ENCODE assay signal across 23 mouse cellular contexts in genomic region chr10:52871110-52871509, GRCm38 (mm10).
DNase-seq lines count a peak whose midpoint lies in the region; ATAC-seq and TF ChIP-seq lines count a peak whose summit lies in the region.
"Had no signal": no experiment of that assay in that cellular context is flagged by ENCODE, and none has a peak within 500 bp of the region (broad histone marks: within the 10 kb centered on the region; RNA-seq: fewer than 3 reads in every experiment).

No protein-coding gene starts in this region.

- peak; percentile 61; the same call in 1 of the 2 replicates for ATAC-seq in intestine, embryonic 15.5 days
- ATAC-seq in intestine, embryonic 16.5 days, result no peak
- ATAC-seq in liver, postnatal 0 days, result peak; percentile 64
- ATAC-seq in liver, embryonic 12.5 days, result no peak
- ATAC-seq: activated CD4-positive, CD25-positive, alpha-beta regulatory T cell, adult 4 months; CD4-positive, CD25-positive, alpha-beta regulatory T cell, adult 4 months; forebrain, embryonic 13.5 days; forebrain, embryonic 15.5 days; Patski had no signal

- H3K4me1 ChIP-seq in intestine, embryonic 15.5 days (replicated peaks), result no peaks in the 10 kb centered on the region
- H3K4me1 ChIP-seq in intestine, embryonic 16.5 days (ENCODE audit: control insufficient read depth, insufficient read depth, low read length), result no peaks in the 10 kb centered on the region
- no peaks in the 10 kb centered on the region; the same call in 1 of the 2 replicates for H3K4me1 ChIP-seq in liver, postnatal 0 days (ENCODE audit: insufficient read depth)
- no peaks in the 10 kb centered on the region for H3K4me1 ChIP-seq in liver, embryonic 12.5 days
- H3K4me1 ChIP-seq: embryonic facial prominence, embryonic 12.5 days; forebrain, embryonic 15.5 days had no signal

- TF ChIP-seq EP300 in liver, postnatal 0 days (IDR thresholded peaks at IDR 0.05; ENCODE audit: low read depth), result no peak

- no peaks in the 10 kb centered on the region for H3K9me3 ChIP-seq in intestine, embryonic 15.5 days
- H3K9me3 ChIP-seq in intestine, embryonic 16.5 days (ENCODE audit: control insufficient read depth, low read length), result no peaks in the 10 kb centered on the region
- H3K9me3 ChIP-seq in liver, postnatal 0 days (ENCODE audit: low read length), result no peaks in the 10 kb centered on the region
- no peaks in the 10 kb centered on the region for H3K9me3 ChIP-seq in liver, embryonic 12.5 days (replicated peaks)
- H3K9me3 ChIP-seq: embryonic facial prominence, embryonic 10.5 days; embryonic facial prominence, embryonic 12.5 days; forebrain, embryonic 13.5 days; forebrain, embryonic 15.5 days; G1E had no signal

- no peak overlapping the region for H3K4me2 ChIP-seq in intestine, embryonic 15.5 days (replicated peaks)
- H3K4me2 ChIP-seq in intestine, embryonic 16.5 days (ENCODE audit: low read depth, low read length), result no peak overlapping the region
- H3K4me2 ChIP-seq in liver, postnatal 0 days (ENCODE audit: low read depth, low read length), result no peak overlapping the region
- no peak overlapping the region for H3K4me2 ChIP-seq in liver, embryonic 12.5 days
- H3K4me2 ChIP-seq: embryonic facial prominence, embryonic 12.5 days; forebrain, embryonic 13.5 days; forebrain, embryonic 15.5 days had no signal

- H3K36me3 ChIP-seq in intestine, embryonic 15.5 days, result no peaks in the 10 kb centered on the region
- no peaks in the 10 kb centered on the region for H3K36me3 ChIP-seq in intestine, embryonic 16.5 days (ENCODE audit: control insufficient read depth, insufficient read depth, low read length)
- no peaks in the 10 kb centered on the region for H3K36me3 ChIP-seq in liver, postnatal 0 days (replicated peaks; ENCODE audit: insufficient read depth, low read length)
- no peaks in the 10 kb centered on the region for H3K36me3 ChIP-seq in liver, embryonic 12.5 days
- H3K36me3 ChIP-seq: embryonic facial prominence, embryonic 10.5 days; embryonic facial prominence, embryonic 12.5 days; forebrain, embryonic 15.5 days; G1E had no signal

- TF ChIP-seq CTCF in liver, postnatal 0 days (IDR thresholded peaks at IDR 0.05; ENCODE audit: low read depth), result no peak

- no peak overlapping the region for H3K9ac ChIP-seq in intestine, embryonic 15.5 days
- no peak overlapping the region for H3K9ac ChIP-seq in intestine, embryonic 16.5 days (ENCODE audit: low read depth, low read length)
- H3K9ac ChIP-seq in liver, postnatal 0 days (replicated peaks), result no peak overlapping the region
- no peak overlapping the region for H3K9ac ChIP-seq in liver, embryonic 12.5 days
- H3K9ac ChIP-seq: embryonic facial prominence, embryonic 12.5 days; forebrain, embryonic 13.5 days; forebrain, embryonic 15.5 days had no signal

- no peak overlapping the region for H3K27ac ChIP-seq in intestine, embryonic 15.5 days
- H3K27ac ChIP-seq in intestine, embryonic 16.5 days (ENCODE audit: low read length), result no peak overlapping the region
- H3K27ac ChIP-seq in liver, postnatal 0 days (ENCODE audit: low read depth), result no peak overlapping the region
- no peak overlapping the region for H3K27ac ChIP-seq in liver, embryonic 12.5 days
- H3K27ac ChIP-seq: embryonic facial prominence, embryonic 10.5 days; embryonic facial prominence, embryonic 12.5 days; forebrain, embryonic 13.5 days; forebrain, embryonic 15.5 days had no signal

- no peak for DNase-seq in liver, postnatal 0 days
- DNase-seq in yolk sac, embryonic 10.5 days (ENCODE audit: low spot score), result peak; percentile 26
- DNase-seq: adrenal gland, adult 8-10 months; adrenal gland, postnatal 14 days; adrenal gland, postnatal 36 days; B cell, adult 2 months; cerebellum, adult 11-12 months; cerebellum, adult 2 months; cerebellum, adult 9-10 months; cerebellum, postnatal 10 days; cerebellum, postnatal 25 days had no signal

- H3K4me3 ChIP-seq in intestine, embryonic 15.5 days (replicated peaks), result no peak overlapping the region
- no peak overlapping the region for H3K4me3 ChIP-seq in intestine, embryonic 16.5 days (ENCODE audit: low read length)
- no peak overlapping the region for H3K4me3 ChIP-seq in liver, postnatal 0 days (ENCODE audit: low read depth, low read length)
- H3K4me3 ChIP-seq in liver, embryonic 12.5 days, result no peak overlapping the region
- H3K4me3 ChIP-seq: embryonic facial prominence, embryonic 10.5 days; embryonic facial prominence, embryonic 12.5 days; forebrain, embryonic 13.5 days; forebrain, embryonic 15.5 days had no signal

- H3K27me3 ChIP-seq in intestine, embryonic 15.5 days (replicated peaks), result no peaks in the 10 kb centered on the region
- no peaks in the 10 kb centered on the region for H3K27me3 ChIP-seq in intestine, embryonic 16.5 days (replicated peaks; ENCODE audit: control insufficient read depth, insufficient read depth, low read length)
- H3K27me3 ChIP-seq in liver, postnatal 0 days (ENCODE audit: insufficient read depth, low read length), result no peaks in the 10 kb centered on the region
- H3K27me3 ChIP-seq in liver, embryonic 12.5 days (replicated peaks), result no peaks in the 10 kb centered on the region
- H3K27me3 ChIP-seq: CH12.LX; embryonic facial prominence, embryonic 12.5 days; forebrain, embryonic 13.5 days; forebrain, embryonic 15.5 days; Patski had no signal

Comparison
In these comparisons a context has a peak if more than half of its experiments do, and no peak if none do; other contexts are left out.
1. ATAC-seq: peak in intestine, embryonic 15.5 days (single experiment) and liver, postnatal 0 days (single experiment); none in intestine, embryonic 16.5 days (single experiment) and liver, embryonic 12.5 days (single experiment).